Mouse (Mus musculus) limb, embryonic 14.5 days (tissue): ENCODE results near the gene Samd13. TPM values are rescaled to one million over a fixed set of nuclear protein-coding genes. Genes with fewer than 3 reads are reported as not detected.

Experiments
- ATAC-seq: fragments of 200-750 bp; cut with Nextera tagmentation; 2 replicates; pipeline ENCODE4 v1.8.0; 2017; ENCODE audit warnings: low read depth, moderate number of reproducible peaks, moderate TSS enrichment; ENCODE audit not compliant: low FRiP score
- DNase-seq: peaks from one replicate; pipeline ENCODE4 v3.0.0-alpha.2; 2015; ENCODE audit warnings: low spot score
- H3K27ac ChIP-seq: fragments of 300-500 bp; sonication (generic); replicated peaks from 2 replicates; pipeline ENCODE4 v1.5.1; 2014; ENCODE audit warnings: low read depth, mild to moderate bottlenecking, low read length, moderate library complexity, mixed read lengths
- H3K27me3 ChIP-seq: fragments of 300-500 bp; sonication (generic); 2 replicates; pipeline ENCODE4 v1.6.1; 2014; ENCODE audit warnings: low read length, mixed read lengths; ENCODE audit not compliant: control insufficient read depth, insufficient read depth
- H3K36me3 ChIP-seq: fragments of 300-500 bp; sonication (generic); 2 replicates; pipeline ENCODE4 v1.6.1; 2014; ENCODE audit warnings: mild to moderate bottlenecking, low read length, moderate library complexity, mixed read lengths; ENCODE audit not compliant: control insufficient read depth, insufficient read depth
- H3K4me1 ChIP-seq: fragments of 300-500 bp; sonication (generic); 2 replicates; pipeline ENCODE4 v1.6.1; 2014; ENCODE audit warnings: antibody characterized with exemption, low read length, mixed read lengths; ENCODE audit not compliant: control insufficient read depth, insufficient read depth
- H3K4me2 ChIP-seq: fragments of 300-500 bp; sonication (generic); replicated peaks from 2 replicates; pipeline ENCODE4 v1.6.1; 2014; ENCODE audit warnings: low read depth, mild to moderate bottlenecking, low read length, moderate library complexity; ENCODE audit not compliant: severe bottlenecking
- H3K4me3 ChIP-seq: fragments of 300-500 bp; sonication (generic); replicated peaks from 2 replicates; pipeline ENCODE4 v1.5.1; 2014; ENCODE audit warnings: low read length
- H3K9ac ChIP-seq: fragments of 300-500 bp; sonication (generic); 2 replicates; pipeline ENCODE4 v1.6.1; 2014; ENCODE audit warnings: mild to moderate bottlenecking, low read depth, low read length, moderate library complexity; ENCODE audit not compliant: severe bottlenecking
- H3K9me3 ChIP-seq: fragments of 300-500 bp; sonication (generic); 2 replicates; pipeline ENCODE4 v1.6.1; 2016; ENCODE audit warnings: low read length; ENCODE audit not compliant: control insufficient read depth
- POLR2A ChIP-seq: fragments of 200-500 bp; IDR thresholded peaks from 2 replicates; pipeline ENCODE4 v1.8.0; 2012; ENCODE audit warnings: inconsistent platforms, mild to moderate bottlenecking, moderate library complexity, borderline replicate concordance; ENCODE audit not compliant: insufficient read depth, insufficient read length; ENCODE audit errors: extremely low read depth
- WGBS: fragments of 180-500 bp; shearing (Covaris S2); extraction: QIAGEN DNeasy Blood & Tissue Kit; methylation state at CpG from one replicate; pipeline ENCODE4 v1.1.7; 2014; 5-methylcytosine and 5-hydroxymethylcytosine counted together
- polyA plus RNA-seq, 2 experiments: library from polyadenylated mRNA; depleted of rRNA in 1 of 2; stranded (reverse) in 1 of 2; unstranded in 1 of 2; fragments of >200 nt; fragmentation: Nextera tagmentation in 1 of 2; extraction: Ambion mirVana in 1 of 2; gene quantifications; 2 replicates each; pipeline versions ENCODE4 v1.2.1 to v1.2.3; 2012 to 2014

The Samd13 gene
- polyA plus RNA-seq, 2 experiments = 0.72 to 0.83 TPM

GRCm38 (mm10) chr3:146657433-146657832, 28.0 kb downstream of the Samd13 start:
- H3K9ac ChIP-seq = no peak overlapping the region
- H3K4me1 ChIP-seq = no peaks in the 10 kb centered on the region
- H3K4me2 ChIP-seq = no peak overlapping the region
- H3K36me3 ChIP-seq = no peaks in the 10 kb centered on the region
- no peak overlapping the region for H3K27ac ChIP-seq
- 89% methylated on average over 5 of the region's 5 CpGs for WGBS
- no peak for ATAC-seq
- H3K27me3 ChIP-seq = no peaks in the 10 kb centered on the region
- no peak for DNase-seq
- no peak overlapping the region for H3K4me3 ChIP-seq
- H3K9me3 ChIP-seq = no peaks in the 10 kb centered on the region
- TF ChIP-seq POLR2A = no peak

GRCm38 (mm10) chr3:146655111-146655577, 30.2 kb downstream of the Samd13 start:
- TF ChIP-seq POLR2A = no peak
- Histone ChIP-seq H3K27me3 (no peaks in the 10 kb centered on the region), H3K9ac (no peak overlapping the region), H3K36me3 (no peaks in the 10 kb centered on the region), H3K9me3 (no peaks in the 10 kb centered on the region), H3K4me3 (no peak overlapping the region), H3K27ac (no peak overlapping the region), H3K4me2 (no peak overlapping the region), H3K4me1 (no peaks in the 10 kb centered on the region)
- ATAC-seq (no peak), DNase-seq (no peak)
- WGBS = 70% methylated on average over 2 of the region's 2 CpGs

GRCm38 (mm10) chr3:146653692-146654091, 31.7 kb downstream of the Samd13 start:
- H3K9ac ChIP-seq = no peak overlapping the region
- no peak overlapping the region for H3K4me2 ChIP-seq
- no peaks in the 10 kb centered on the region for H3K36me3 ChIP-seq
- H3K9me3 ChIP-seq = no peaks in the 10 kb centered on the region
- ATAC-seq (no peak), DNase-seq (no peak)
- H3K27me3 ChIP-seq = no peaks in the 10 kb centered on the region
- 56% methylated on average over 6 of the region's 6 CpGs for WGBS
- no peaks in the 10 kb centered on the region for H3K4me1 ChIP-seq
- TF ChIP-seq POLR2A = no peak
- no peak overlapping the region for H3K4me3 ChIP-seq
- no peak overlapping the region for H3K27ac ChIP-seq

GRCm38 (mm10) chr3:146652431-146652830, 33.0 kb downstream of the Samd13 start:
- DNase-seq = no peak
- ATAC-seq = no peak
- H3K9ac ChIP-seq = no peak overlapping the region
- no peak for TF ChIP-seq POLR2A
- H3K4me1 ChIP-seq = no peaks in the 10 kb centered on the region
- H3K9me3 ChIP-seq = no peaks in the 10 kb centered on the region
- no peak overlapping the region for H3K4me2 ChIP-seq
- no peak overlapping the region for H3K27ac ChIP-seq
- no peaks in the 10 kb centered on the region for H3K36me3 ChIP-seq
- H3K27me3 ChIP-seq = no peaks in the 10 kb centered on the region
- H3K4me3 ChIP-seq = no peak overlapping the region
- 94% methylated on average over 5 of the region's 5 CpGs for WGBS

GRCm38 (mm10) chr3:146651217-146651616, 34.2 kb downstream of the Samd13 start, which contains the start of gene 4930503B20Rik:
4930503B20Rik (minus strand) TSS chr3:146651317.
- no peak for TF ChIP-seq POLR2A
- Histone ChIP-seq H3K27ac (no peak within 1 kb of the TSS), H3K36me3 (no peaks in the 10 kb centered on the region), H3K9me3 (no peaks in the 10 kb centered on the region), H3K4me2 (no peak within 1 kb of the TSS), H3K9ac (no peak within 1 kb of the TSS), H3K27me3 (no peaks in the 10 kb centered on the region), H3K4me3 (no peak within 1 kb of the TSS), H3K4me1 (no peaks in the 10 kb centered on the region)
- 78% methylated on average over 3 of the region's 3 CpGs for WGBS
- no peak for DNase-seq
- ATAC-seq = no peak

- no peak overlapping the region for H3K4me2 ChIP-seq
- H3K9me3 ChIP-seq = no peaks in the 10 kb centered on the region
- no peak overlapping the region for H3K4me3 ChIP-seq
- ATAC-seq = no peak
- no peak overlapping the region for H3K9ac ChIP-seq
- no peak overlapping the region for H3K27ac ChIP-seq
- H3K4me1 ChIP-seq = no peaks in the 10 kb centered on the region
- TF ChIP-seq POLR2A = no peak
- no peaks in the 10 kb centered on the region for H3K36me3 ChIP-seq
- WGBS = 94% methylated on average over 10 of the region's 10 CpGs
- no peaks in the 10 kb centered on the region for H3K27me3 ChIP-seq
- DNase-seq = no peak
Observed at GRCm38 (mm10) chr3:146650716-146651115, 34.7 kb downstream of the Samd13 start.
